Mouse (Mus musculus): ENCODE measurements around the gene Ifna5.
"Not testable (repeated sequence)": the region's sequence is repeated elsewhere in the genome, so short reads cannot be mapped to it uniquely, and the experiment has no call there.

Ifna5 gene

DNA sequence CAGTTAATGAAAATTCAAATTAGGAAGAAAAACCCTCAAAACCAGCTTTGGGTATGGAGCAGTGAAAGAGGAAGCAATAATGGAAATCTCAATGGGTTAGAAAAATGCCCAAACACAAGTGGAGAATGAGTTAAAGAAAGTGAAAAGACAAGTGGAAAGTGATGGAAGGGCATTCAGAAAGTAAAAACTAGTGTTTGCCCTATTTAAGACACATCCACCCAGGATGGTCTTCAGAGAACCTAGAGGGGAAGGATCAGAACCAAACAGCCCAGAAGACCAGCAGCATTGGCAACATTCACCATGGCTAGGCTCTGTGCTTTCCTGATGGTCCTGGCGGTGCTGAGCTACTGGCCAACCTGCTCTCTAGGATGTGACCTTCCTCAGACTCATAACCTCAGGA is at the start of gene Ifna5:
Gene Ifna5 (plus strand): TSS at position 301 of the 400 bp plus-strand sequence.
- DNase-seq (ENCODE audit: low read depth, low spot score), result not testable (repeated sequence)

GRCm38 (mm10) chr4:88788402-88788801 is 46.9 kb upstream of the Ifna5 start, which contains the start of gene Gm13277:
TSS of gene Gm13277 (plus strand) at chr4:88788632.
- not testable (repeated sequence) for DNase-seq (ENCODE audit: low read depth, low spot score)

GRCm38 (mm10) chr4:88791250-88791649 is 44.1 kb upstream of the Ifna5 start, which contains the start of gene Gm13278:
TSS of gene Gm13278 (plus strand) at chr4:88791550.
- not testable (repeated sequence) for DNase-seq (ENCODE audit: low read depth, low spot score)

GRCm38 (mm10) chr4:88793936-88794675 is 41.2 kb upstream of the Ifna5 start, which contains the start of gene Gm13275:
TSS of gene Gm13275 (plus strand) at chr4:88794487.
- not testable (repeated sequence) for DNase-seq (ENCODE audit: low read depth, low spot score)

DNA sequence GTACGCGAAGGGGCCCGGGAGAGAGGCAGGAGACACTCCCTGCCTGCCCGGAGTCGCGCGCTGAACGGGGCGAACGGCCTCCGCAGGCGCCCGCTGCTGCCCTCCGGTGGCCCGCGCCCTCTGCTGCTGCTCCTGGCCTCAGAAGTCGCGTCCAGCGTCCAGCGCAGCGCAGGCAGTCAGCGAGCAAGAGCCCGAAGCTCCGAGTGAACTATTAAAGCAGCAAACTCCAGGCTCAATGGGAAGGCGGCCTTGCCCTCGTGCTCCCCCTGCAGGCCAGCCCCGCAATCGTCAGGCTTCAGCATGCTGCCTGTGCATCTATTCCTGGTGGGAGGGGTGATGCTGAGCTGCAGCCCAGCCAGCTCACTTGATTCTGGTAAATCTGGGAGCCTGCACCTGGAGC is 38.2 kb upstream of the Ifna5 start, which contains the start of gene Gm13279:
Gene Gm13279 (plus strand): TSS at position 301 of the 400 bp plus-strand sequence.
- not testable (repeated sequence) for DNase-seq (ENCODE audit: low read depth, low spot score)

DNA sequence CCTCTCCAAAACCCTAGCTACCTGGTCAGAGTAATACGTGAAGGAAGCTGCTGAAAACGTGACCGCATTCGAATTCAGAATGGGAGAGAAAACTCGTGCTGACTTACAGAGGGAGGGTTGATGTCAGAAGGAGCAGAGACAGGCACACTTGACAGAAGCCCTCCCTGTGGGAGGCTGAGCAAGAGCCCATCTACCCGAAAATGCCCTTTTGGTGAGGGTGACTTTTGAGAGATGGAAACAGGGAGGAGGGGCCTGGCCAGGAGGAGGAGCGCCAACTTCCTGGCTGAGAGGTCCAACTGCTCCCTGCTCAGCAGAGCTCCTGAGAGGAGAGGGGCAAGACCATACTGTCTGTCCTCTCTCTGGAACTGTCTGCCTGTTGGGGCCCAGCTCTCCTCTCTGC is 36.0 kb upstream of the Ifna5 start, which contains the start of gene Gm13285:
Gene Gm13285 (plus strand): TSS at position 301 of the 400 bp plus-strand sequence.
- not testable (repeated sequence) for DNase-seq (ENCODE audit: low read depth, low spot score)

GRCm38 (mm10) chr4:88802954-88803353 is 32.4 kb upstream of the Ifna5 start, which contains the start of gene Gm13287:
TSS of gene Gm13287 (plus strand) at chr4:88803254.
- not testable (repeated sequence) for DNase-seq (ENCODE audit: low read depth, low spot score)

- not testable (repeated sequence) for DNase-seq (ENCODE audit: low read depth, low spot score)
Measured at GRCm38 (mm10) chr4:88805231-88805630, 30.1 kb upstream of the Ifna5 start, which contains the start of gene Gm13288. TSS of gene Gm13288 (plus strand) at chr4:88805531.

- DNase-seq (ENCODE audit: low read depth, low spot score), result not testable (repeated sequence)
Measured at GRCm38 (mm10) chr4:88805761-88806160, 29.6 kb upstream of the Ifna5 start.

DNA sequence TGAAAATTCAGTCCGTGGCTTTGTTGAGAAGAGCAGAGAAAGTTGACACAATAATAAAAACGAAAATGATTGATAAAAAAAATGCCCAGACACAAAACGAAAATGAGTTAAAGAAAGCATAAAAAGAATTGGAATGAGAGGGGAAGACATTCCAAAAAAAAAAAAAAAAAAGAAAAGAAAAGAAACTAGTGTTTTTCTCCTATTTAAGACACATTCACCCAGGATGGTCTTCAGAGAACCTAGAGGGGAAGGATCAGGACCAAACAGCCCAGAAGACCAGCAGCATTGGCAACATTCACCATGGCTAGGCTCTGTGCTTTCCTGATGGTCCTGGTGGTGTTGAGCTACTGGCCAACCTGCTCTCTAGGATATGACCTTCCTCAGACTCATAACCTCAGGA is 19.4 kb upstream of the Ifna5 start, which contains the start of gene Ifna7:
Gene Ifna7 (plus strand): TSS at position 301 of the 400 bp plus-strand sequence.
- DNase-seq (ENCODE audit: low read depth, low spot score), result no peak

DNA sequence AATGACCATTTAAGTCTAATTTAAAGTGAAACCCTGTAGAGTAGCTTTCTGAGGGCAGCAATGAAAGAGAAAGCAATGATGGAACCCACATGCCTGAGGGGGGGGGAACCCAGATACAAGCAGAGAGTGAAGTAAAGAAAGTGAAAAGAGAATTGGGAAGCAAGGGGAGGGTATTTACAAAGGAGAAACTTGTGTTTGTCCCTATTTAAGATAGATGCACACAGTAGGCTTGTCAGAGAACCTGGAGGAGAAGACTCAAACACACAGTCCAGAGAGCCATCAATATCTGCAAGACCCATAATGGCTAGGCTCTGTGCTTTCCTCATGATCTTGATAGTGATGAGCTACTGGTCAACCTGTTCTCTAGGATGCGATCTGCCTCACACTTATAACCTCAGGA is 15.7 kb upstream of the Ifna5 start, which contains the start of gene Ifna11:
Gene Ifna11 (plus strand): TSS at position 301 of the 400 bp plus-strand sequence.
- no peak for DNase-seq (ENCODE audit: low read depth, low spot score)

- no peak for DNase-seq (ENCODE audit: low read depth, low spot score)
Measured at GRCm38 (mm10) chr4:88822995-88823394, 12.3 kb upstream of the Ifna5 start.

GRCm38 (mm10) chr4:88827116-88827515 is 8.2 kb upstream of the Ifna5 start, which contains the start of gene Ifna6:
TSS of gene Ifna6 (plus strand) at chr4:88827416.
- DNase-seq (ENCODE audit: low read depth, low spot score), result not testable (repeated sequence)

- no peak for DNase-seq (ENCODE audit: low read depth, low spot score)
Measured at GRCm38 (mm10) chr4:88830523-88830922, 4.8 kb upstream of the Ifna5 start.

GRCm38 (mm10) chr4:88838828-88839227 is 3.5 kb downstream of the Ifna5 start:
- DNase-seq (ENCODE audit: low read depth, low spot score), result no peak

DNA sequence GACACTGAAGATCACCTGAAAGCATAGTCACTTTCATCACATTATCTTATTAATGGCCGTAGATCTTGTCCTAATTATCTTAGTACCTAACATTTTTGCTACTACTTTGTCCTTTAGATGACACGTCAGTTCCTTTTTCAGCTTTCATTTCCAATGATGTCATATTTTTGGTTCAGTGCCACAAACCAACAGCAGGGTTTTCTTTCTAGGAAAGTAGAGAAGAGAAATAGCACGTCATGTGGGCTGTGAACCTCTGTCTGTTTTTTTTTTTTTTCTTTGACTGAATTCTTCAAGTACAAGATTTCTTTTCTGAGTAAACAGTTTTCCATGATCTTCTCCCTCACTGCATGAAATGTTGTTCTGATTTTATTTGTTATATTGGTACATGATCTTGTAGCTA is 4.7 kb downstream of the Ifna5 start:
- DNase-seq (ENCODE audit: low read depth, low spot score), result no peak

DNA sequence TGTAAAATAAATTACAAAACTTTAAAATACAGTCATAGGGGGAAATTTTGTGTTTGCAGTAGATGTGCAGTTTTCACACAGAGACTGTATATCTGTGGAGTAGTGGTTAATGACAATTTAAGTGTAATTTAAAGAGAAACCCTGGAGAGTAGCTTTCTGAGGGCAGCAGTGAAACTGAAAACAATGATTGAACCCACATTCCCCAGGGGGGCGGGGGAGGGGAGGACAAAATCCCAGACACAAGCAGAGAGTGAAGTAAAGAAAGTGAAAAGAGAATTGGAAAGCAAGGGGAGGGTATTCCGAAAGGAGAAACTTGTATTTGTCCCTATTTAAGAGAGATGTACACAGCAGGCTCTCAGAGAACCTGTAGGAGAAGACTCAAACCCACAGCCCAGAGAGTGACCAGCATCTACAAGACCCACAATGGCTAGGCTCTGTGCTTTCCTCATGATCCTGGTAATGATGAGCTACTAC is 6.2 kb downstream of the Ifna5 start, which contains the start of gene Ifna4:
Gene Ifna4 (plus strand): TSS at position 424 of the 474 bp plus-strand sequence.
- DNase-seq (ENCODE audit: low read depth, low spot score), result no peak

DNA sequence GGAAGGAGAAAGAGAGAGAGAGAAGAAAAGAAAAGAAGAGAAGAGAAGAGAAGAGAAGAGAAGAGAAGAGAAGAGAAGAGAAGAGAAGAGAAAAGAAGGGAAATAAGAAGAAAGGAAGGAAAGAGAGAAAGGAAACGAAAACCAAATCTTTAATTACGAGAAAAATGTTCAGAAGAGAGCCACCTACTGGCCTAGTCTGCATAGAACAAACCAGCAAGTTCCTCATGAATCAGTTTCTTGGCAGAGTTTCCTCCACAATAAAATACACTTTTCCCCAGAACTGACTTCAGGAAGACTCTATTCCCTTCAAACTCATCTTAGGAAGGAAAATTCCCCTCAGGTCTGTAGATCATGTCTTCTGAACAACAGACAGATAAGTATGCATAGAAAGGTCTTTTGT is 10.0 kb downstream of the Ifna5 start:
- DNase-seq (ENCODE audit: low read depth, low spot score), result no peak

GRCm38 (mm10) chr4:88849698-88850097 is 14.4 kb downstream of the Ifna5 start, which contains the start of gene Ifna1:
TSS of gene Ifna1 (plus strand) at chr4:88850087.
- DNase-seq (ENCODE audit: low read depth, low spot score), result no peak

GRCm38 (mm10) chr4:88851026-88851763 is 15.9 kb downstream of the Ifna5 start:
- DNase-seq (ENCODE audit: low read depth, low spot score), result no peak

GRCm38 (mm10) chr4:88859214-88859613 is 23.9 kb downstream of the Ifna5 start:
- no peak for DNase-seq (ENCODE audit: low read depth, low spot score)

Data from telencephalon, adult 2 months (tissue).